Mouse (Mus musculus) urinary bladder, postnatal 14 days (tissue): ENCODE results near the gene Cnr1.

ENCODE experiments used
- DNase-seq: peaks from one replicate; pipeline ENCODE4 v3.0.0; 2021; ENCODE audit warnings: low spot score

Cnr1 gene

GRCm38 (mm10) chr4:33924234-33924888 is at the start of gene Cnr1:
Cnr1 (plus strand) TSS chr4:33924593.
- DNase-seq = peak; percentile 70

- DNase-seq = no peak
Observed at GRCm38 (mm10) chr4:33879944-33880343, 44.4 kb upstream of the Cnr1 start.

- DNase-seq = no peak
Observed at GRCm38 (mm10) chr4:33886026-33886425, 38.4 kb upstream of the Cnr1 start.

- DNase-seq = no peak
Observed at GRCm38 (mm10) chr4:33889976-33890375, 34.4 kb upstream of the Cnr1 start.

GRCm38 (mm10) chr4:33892178-33892869 is 32.1 kb upstream of the Cnr1 start:
- DNase-seq = no peak

GRCm38 (mm10) chr4:33893841-33894240 is 30.6 kb upstream of the Cnr1 start:
- DNase-seq = no peak

GRCm38 (mm10) chr4:33895046-33895445 is 29.3 kb upstream of the Cnr1 start:
- no peak for DNase-seq

GRCm38 (mm10) chr4:33895491-33895890 is 28.9 kb upstream of the Cnr1 start:
- DNase-seq = no peak

GRCm38 (mm10) chr4:33901659-33902058 is 22.7 kb upstream of the Cnr1 start:
- DNase-seq = no peak

GRCm38 (mm10) chr4:33903812-33904340 is 20.5 kb upstream of the Cnr1 start:
- no peak for DNase-seq

- no peak for DNase-seq
Observed at GRCm38 (mm10) chr4:33904826-33905225, 19.6 kb upstream of the Cnr1 start.

- DNase-seq = no peak
Observed at GRCm38 (mm10) chr4:33908786-33909185, 15.6 kb upstream of the Cnr1 start.

- no peak for DNase-seq
Observed at GRCm38 (mm10) chr4:33915730-33916129, 8.7 kb upstream of the Cnr1 start.

- DNase-seq = no peak
Observed at GRCm38 (mm10) chr4:33920807-33921206, 3.6 kb upstream of the Cnr1 start.

- DNase-seq = no peak
Observed at GRCm38 (mm10) chr4:33923151-33923760, 1.1 kb upstream of the Cnr1 start.

GRCm38 (mm10) chr4:33923761-33924233 is 596 bp upstream of the Cnr1 start:
- no peak for DNase-seq

GRCm38 (mm10) chr4:33924889-33925245 is 474 bp downstream of the Cnr1 start:
- DNase-seq = no peak

- DNase-seq = no peak
Observed at GRCm38 (mm10) chr4:33925489-33925888, 1.1 kb downstream of the Cnr1 start.

GRCm38 (mm10) chr4:33926010-33926409 is 1.6 kb downstream of the Cnr1 start:
- no peak for DNase-seq

- no peak for DNase-seq
Observed at GRCm38 (mm10) chr4:33926730-33927263, 2.4 kb downstream of the Cnr1 start.

- no peak for DNase-seq
Observed at GRCm38 (mm10) chr4:33927644-33928043, 3.3 kb downstream of the Cnr1 start.

- no peak for DNase-seq
Observed at GRCm38 (mm10) chr4:33928450-33928849, 4.1 kb downstream of the Cnr1 start.

GRCm38 (mm10) chr4:33931347-33931746 is 7.0 kb downstream of the Cnr1 start:
- no peak for DNase-seq
